Mouse (Mus musculus) thymus, postnatal 14 days (tissue): ENCODE data around the gene Pank2.

ENCODE experiments used
- DNase-seq: peaks from one replicate; pipeline ENCODE4 v3.0.0; 2021

The Pank2 gene

DNA sequence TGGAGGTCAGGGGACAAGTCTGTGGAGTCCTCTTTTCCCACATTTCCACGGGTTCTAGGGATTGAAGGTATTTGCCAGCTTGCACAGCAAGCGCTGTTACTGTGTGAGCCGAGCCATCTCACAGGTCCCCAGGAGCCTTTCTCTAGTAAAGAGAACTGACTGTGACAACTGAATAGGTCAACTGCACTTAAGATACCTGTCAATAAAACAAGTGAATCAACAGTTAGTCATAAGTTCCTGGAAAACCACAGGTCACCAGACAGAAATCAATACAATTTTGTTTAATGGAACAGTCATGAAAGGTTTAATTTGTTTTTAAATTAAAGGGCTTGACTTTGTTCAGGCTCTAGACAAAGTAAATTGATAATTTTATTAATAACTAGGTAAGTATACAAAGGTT lies 68.3 kb downstream of the Pank2 start:
- no peak for DNase-seq

DNA sequence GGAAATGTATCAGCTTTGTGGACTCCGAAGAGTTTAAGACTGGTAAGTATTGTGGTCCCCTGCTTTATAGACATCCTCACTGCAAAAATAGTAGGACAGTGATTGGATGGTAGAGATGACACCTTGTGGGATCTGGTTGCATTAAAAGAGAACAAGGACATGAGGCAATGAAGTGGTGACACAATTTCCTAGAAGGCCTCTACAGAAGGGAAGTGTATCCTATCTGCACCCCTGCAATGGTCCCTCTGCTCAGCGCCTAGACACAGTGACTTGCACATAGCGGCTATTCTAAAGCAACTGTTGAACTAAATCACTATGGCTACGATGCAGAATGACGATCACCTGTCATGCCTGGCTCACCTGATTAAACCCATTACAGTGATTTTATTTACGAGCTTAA lies 75.3 kb downstream of the Pank2 start:
- no peak for DNase-seq

DNA sequence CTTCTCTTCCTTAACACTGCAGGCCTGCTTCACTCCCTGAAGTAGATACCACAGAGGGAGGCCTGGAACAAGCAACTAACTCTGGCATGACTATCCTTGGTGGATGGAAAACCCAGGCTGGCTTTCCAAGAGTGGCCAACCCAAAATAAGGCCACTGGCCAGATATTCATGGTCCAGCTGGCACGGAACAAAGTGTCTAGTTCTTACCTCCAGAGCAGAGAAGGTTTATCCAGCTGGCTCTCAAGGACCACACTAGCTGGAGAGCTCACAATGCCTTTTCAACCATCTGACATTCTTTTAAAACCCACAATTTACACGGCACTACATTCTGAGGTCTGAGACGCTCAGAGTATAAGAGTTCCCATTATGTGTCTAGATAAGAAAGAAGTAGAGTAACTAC lies 82.2 kb downstream of the Pank2 start:
- DNase-seq, result no peak

DNA sequence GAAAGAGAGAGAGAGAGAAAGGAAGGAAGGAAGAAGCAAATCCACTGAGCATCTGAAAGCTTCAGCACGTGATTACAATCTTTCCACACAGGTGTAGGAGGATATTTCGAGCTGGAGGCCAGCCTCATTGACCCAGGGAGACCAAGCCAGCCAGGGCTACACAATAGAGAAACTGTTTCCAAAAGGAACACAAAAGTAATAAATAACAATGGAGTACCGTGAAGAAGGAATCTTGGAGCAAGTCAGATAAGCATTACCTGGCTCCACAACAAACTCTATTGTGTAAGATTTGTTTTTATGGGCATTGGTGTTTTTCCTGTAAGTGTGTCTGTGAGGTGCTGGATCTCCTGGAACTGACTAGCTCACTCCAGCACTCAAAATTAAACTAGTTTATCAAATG lies 83.3 kb downstream of the Pank2 start:
- no peak for DNase-seq
